Mouse (Mus musculus) liver, embryonic 13.5 days (tissue): ENCODE measurements around the gene Cds1. TPM values are rescaled to one million over a fixed set of nuclear protein-coding genes. Genes with fewer than 3 reads are reported as not detected.

Experiments used
- ATAC-seq: fragments of 200-750 bp; cut with Nextera tagmentation; 2 replicates; pipeline ENCODE4 v1.8.0; 2017; ENCODE audit warnings: low read depth, mild to moderate bottlenecking, moderate number of reproducible peaks, moderate library complexity
- DNase-seq: peaks from one replicate; pipeline ENCODE4 v3.0.0; 2022
- H3K27ac ChIP-seq: fragments of 300-500 bp; sonication (generic); 2 replicates; pipeline ENCODE4 v1.5.1; 2015; ENCODE audit warnings: moderate library complexity, mild to moderate bottlenecking, inconsistent platforms
- H3K27me3 ChIP-seq: fragments of 300-500 bp; sonication (generic); 2 replicates; pipeline ENCODE4 v1.6.1; 2015; ENCODE audit warnings: mild to moderate bottlenecking, inconsistent platforms
- H3K36me3 ChIP-seq: fragments of 300-500 bp; sonication (generic); 2 replicates; pipeline ENCODE4 v1.6.1; 2015; ENCODE audit warnings: mild to moderate bottlenecking, inconsistent platforms
- H3K4me1 ChIP-seq: fragments of 300-500 bp; sonication (generic); replicated peaks from 2 replicates; pipeline ENCODE4 v1.6.1; 2015; ENCODE audit warnings: inconsistent platforms
- H3K4me2 ChIP-seq: fragments of 300-500 bp; sonication (generic); 2 replicates; pipeline ENCODE4 v1.6.1; 2015; ENCODE audit warnings: inconsistent platforms, mild to moderate bottlenecking, moderate library complexity
- H3K4me3 ChIP-seq: fragments of 300-500 bp; sonication (generic); replicated peaks from 2 replicates; pipeline ENCODE4 v1.5.1; 2015; ENCODE audit warnings: mild to moderate bottlenecking, inconsistent platforms
- H3K9ac ChIP-seq: fragments of 300-500 bp; sonication (generic); 2 replicates; pipeline ENCODE4 v1.6.1; 2015; ENCODE audit warnings: mild to moderate bottlenecking, inconsistent platforms
- H3K9me3 ChIP-seq: fragments of 300-500 bp; sonication (generic); replicated peaks from 2 replicates; pipeline ENCODE4 v1.6.1; 2016; ENCODE audit warnings: inconsistent platforms
- WGBS: fragments of 180-500 bp; shearing (Covaris S2); methylation state at CpG from one replicate; pipeline ENCODE4 v1.1.7; 2015; ENCODE audit not compliant: insufficient replicate concordance; 5-methylcytosine and 5-hydroxymethylcytosine counted together
- polyA plus RNA-seq: library from polyadenylated mRNA; unstranded; fragments of >200 nt; fragmentation: Nextera tagmentation; extraction: Ambion mirVana; gene quantifications from 2 replicates; pipeline ENCODE4 v1.2.1, GENCODE M21; 2015

Gene Cds1
- 0.27 and 0.89 TPM in 2 replicates for polyA plus RNA-seq

DNA sequence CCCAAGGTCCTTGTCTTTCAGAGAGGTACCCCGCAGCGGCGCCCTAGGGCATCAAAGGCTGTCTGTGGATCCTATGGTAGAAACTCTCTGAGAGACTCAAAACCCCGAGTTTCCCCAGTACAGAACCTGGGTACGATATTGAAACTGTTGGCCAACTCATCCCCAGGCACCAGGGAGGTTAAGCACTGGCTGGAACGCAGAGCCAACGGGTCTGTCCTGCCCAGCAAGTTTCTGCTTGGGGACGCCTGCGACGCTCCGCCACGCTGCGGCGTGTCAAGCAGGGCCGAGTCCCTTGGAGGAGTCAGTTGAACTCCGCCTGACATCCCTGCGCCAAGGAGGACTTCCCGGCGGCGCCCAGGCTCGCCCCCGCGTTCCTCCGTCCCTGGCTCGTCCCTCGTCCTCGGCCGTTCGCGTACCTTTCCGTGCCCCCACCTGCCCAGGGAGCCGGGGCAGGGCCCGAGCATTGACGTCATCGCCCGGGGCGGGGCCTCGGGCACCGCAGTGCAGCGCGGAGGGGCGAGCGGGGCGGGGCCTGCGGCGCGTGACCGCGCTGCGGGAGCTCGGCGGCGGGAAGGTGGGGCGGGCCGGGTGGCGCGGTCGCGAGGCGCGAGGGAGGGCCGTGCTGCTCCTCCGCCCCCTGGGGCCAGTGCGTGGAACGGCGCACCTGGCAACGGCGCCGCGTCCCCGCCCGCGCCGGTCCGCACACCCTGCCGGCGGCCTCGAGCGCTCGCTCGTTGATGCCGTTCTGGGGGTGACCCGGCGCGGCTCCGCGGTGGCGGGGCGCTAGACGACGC, at the start of gene Cds1:
Gene Cds1 (plus strand): TSS at position 577 of the 794 bp plus-strand sequence.
- Histone ChIP-seq H3K27ac (no peak within 1 kb of the TSS), H3K4me1 (peaks cover 14% of the 10 kb centered on the region), H3K9ac (peak within 1 kb of the TSS; percentile 39; the same call in 1 of the 2 replicates), H3K4me3 (peak within 1 kb of the TSS; percentile 61), H3K36me3 (no peaks in the 10 kb centered on the region), H3K27me3 (peaks cover 90% of the 10 kb centered on the region), H3K4me2 (peak within 1 kb of the TSS; percentile 84), H3K9me3 (no peaks in the 10 kb centered on the region)
- ATAC-seq (peak; percentile 70), DNase-seq (peak; percentile 11)
- under 1% methylated on average over 90 of the region's 91 CpGs for WGBS

- Histone ChIP-seq H3K4me3 (no peak overlapping the region), H3K9me3 (no peaks in the 10 kb centered on the region), H3K4me1 (no peaks in the 10 kb centered on the region), H3K4me2 (no peak overlapping the region), H3K27ac (no peak overlapping the region), H3K36me3 (no peaks in the 10 kb centered on the region), H3K9ac (no peak overlapping the region), H3K27me3 (no peaks in the 10 kb centered on the region)
- DNase-seq (no peak), ATAC-seq (no peak)
- WGBS: 66% methylated on average over 9 of the region's 9 CpGs
These were observed 40.7 kb upstream of the Cds1 start for GRCm38 (mm10) chr5:101724216-101724615.

DNA sequence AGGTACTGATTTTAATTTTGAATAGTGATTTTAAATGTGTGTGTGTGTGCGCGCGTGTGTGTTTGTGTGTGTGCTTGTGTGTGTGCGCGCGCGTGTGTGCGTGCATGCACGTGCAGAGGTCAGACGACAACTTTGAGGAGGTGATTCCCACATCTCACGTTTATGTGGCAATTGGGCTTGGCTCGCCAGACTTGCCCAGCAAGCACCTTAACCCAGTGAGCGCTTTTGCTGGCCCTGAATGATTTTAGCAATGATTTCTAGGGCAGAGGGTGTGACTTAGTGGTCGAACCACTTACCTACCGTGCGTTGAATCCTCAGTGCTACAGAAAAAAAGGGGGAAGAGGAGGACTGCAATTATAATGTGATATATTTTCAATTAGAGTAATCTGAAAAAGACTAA, 40.2 kb upstream of the Cds1 start:
- DNase-seq (no peak), ATAC-seq (no peak)
- no peak overlapping the region for H3K4me3 ChIP-seq
- no peak overlapping the region for H3K27ac ChIP-seq
- H3K36me3 ChIP-seq: no peaks in the 10 kb centered on the region
- WGBS: 84% methylated on average over 16 of the region's 16 CpGs
- no peaks in the 10 kb centered on the region for H3K4me1 ChIP-seq
- H3K9me3 ChIP-seq: no peaks in the 10 kb centered on the region
- H3K4me2 ChIP-seq: no peak overlapping the region
- no peak overlapping the region for H3K9ac ChIP-seq
- H3K27me3 ChIP-seq: no peaks in the 10 kb centered on the region

DNA sequence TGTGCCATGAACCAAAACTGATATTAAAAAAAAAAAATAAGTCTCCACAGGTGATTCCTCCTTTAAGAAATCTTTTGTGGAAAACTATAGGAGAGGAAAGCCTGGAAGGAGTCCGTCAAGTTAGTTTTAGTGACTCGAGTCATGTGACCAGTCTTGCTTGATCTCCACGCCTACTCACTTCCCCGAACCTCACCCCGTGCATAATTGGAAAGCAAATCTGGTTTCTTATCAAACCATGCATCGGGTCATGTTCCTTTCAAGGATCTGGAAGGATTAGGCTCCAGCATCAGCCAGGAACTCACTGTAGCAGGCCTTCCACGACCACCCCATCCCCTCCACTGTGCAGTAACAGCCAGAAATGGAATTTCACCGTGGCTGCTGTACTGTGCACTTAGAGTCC, 39.2 kb upstream of the Cds1 start:
- WGBS: 63% methylated on average over 8 of the region's 8 CpGs

GRCm38 (mm10) chr5:101726371-101726770, 38.6 kb upstream of the Cds1 start:
- no peaks in the 10 kb centered on the region for H3K27me3 ChIP-seq
- H3K4me2 ChIP-seq: no peak overlapping the region
- 66% methylated on average over 6 of the region's 6 CpGs for WGBS
- DNase-seq (no peak), ATAC-seq (no peak)
- no peaks in the 10 kb centered on the region for H3K4me1 ChIP-seq
- H3K4me3 ChIP-seq: no peak overlapping the region
- no peak overlapping the region for H3K9ac ChIP-seq
- H3K27ac ChIP-seq: no peak overlapping the region
- H3K36me3 ChIP-seq: no peaks in the 10 kb centered on the region
- H3K9me3 ChIP-seq: no peaks in the 10 kb centered on the region

More for the DNA sequence above, 39.2 kb upstream of the Cds1 start:
- DNase-seq (no peak), ATAC-seq (no peak)
- Histone ChIP-seq H3K36me3 (no peaks in the 10 kb centered on the region), H3K4me3 (no peak overlapping the region), H3K4me1 (no peaks in the 10 kb centered on the region), H3K9ac (no peak overlapping the region), H3K27ac (no peak overlapping the region), H3K9me3 (no peaks in the 10 kb centered on the region), H3K27me3 (no peaks in the 10 kb centered on the region), H3K4me2 (no peak overlapping the region)

- no peaks in the 10 kb centered on the region for H3K36me3 ChIP-seq
- H3K9ac ChIP-seq: no peak overlapping the region
- no peak overlapping the region for H3K4me2 ChIP-seq
- DNase-seq (no peak), ATAC-seq (no peak)
- WGBS: 69% methylated on average over 8 of the region's 8 CpGs
- H3K27ac ChIP-seq: no peak overlapping the region
- no peaks in the 10 kb centered on the region for H3K9me3 ChIP-seq
- no peaks in the 10 kb centered on the region for H3K4me1 ChIP-seq
- no peaks in the 10 kb centered on the region for H3K27me3 ChIP-seq
- no peak overlapping the region for H3K4me3 ChIP-seq
These were observed 36.5 kb upstream of the Cds1 start for GRCm38 (mm10) chr5:101728304-101728905.

DNA sequence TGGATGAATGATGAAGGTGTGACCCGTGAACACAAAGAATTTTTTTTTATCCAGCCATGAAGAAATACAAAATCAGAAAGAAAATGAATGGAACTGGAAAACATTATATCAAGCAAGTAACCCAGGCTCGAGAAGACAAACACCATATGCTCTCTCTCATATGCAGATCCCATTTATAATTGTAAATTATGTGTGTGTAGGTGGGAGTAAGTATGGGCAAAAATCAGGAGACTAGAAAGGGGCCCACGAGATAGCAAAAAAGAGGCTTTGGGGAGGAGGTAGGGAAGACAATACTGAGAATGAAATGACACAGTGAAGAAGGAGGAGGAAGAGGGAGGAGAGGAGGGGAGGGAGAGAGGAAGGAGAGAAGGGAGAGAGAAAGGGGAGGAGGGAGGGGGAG, 27.6 kb upstream of the Cds1 start:
- ATAC-seq: no peak
- Histone ChIP-seq H3K9ac (no peak overlapping the region), H3K4me2 (no peak overlapping the region), H3K36me3 (no peaks in the 10 kb centered on the region), H3K4me3 (no peak overlapping the region), H3K27me3 (no peaks in the 10 kb centered on the region), H3K27ac (no peak overlapping the region), H3K4me1 (no peaks in the 10 kb centered on the region), H3K9me3 (no peaks in the 10 kb centered on the region)
- no peak for DNase-seq
- 50% methylated on average over 3 of the region's 3 CpGs for WGBS

DNA sequence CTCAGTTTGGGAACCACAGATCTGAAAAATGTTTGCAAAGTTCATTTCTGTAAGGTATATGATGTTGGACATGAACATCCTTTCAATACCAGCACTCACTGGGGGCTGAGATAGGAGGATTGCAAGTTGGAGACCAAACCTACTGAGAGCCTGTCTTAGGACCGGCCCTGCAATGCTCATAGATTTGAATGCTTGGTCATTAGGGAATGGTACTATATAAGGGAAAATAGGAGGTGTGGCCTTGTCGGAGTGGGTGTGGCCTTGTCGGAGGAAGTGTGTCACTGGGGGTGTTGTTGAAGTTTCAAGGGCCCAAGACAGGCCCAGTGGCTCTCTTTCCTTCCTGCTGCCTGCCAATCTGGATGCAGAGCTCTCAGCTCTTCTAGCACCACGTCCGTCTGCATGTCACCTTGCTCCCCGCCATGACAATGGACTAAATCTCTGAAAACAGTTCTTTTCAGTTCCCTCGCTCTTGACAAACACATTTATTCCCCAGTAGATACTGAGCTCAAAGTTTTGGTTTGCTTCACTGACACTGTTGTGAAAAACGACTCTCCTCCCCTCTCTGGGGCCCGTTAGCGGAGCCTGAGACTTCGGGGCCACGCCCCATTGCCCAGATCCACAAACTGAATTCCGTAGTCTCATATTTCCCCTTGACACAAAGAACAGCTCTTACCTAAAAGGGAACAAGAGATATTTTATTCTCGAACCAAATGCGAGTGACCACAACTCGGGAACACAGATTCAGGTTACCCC, 24.3 kb upstream of the Cds1 start:
- H3K4me2 ChIP-seq: no peak overlapping the region

DNA sequence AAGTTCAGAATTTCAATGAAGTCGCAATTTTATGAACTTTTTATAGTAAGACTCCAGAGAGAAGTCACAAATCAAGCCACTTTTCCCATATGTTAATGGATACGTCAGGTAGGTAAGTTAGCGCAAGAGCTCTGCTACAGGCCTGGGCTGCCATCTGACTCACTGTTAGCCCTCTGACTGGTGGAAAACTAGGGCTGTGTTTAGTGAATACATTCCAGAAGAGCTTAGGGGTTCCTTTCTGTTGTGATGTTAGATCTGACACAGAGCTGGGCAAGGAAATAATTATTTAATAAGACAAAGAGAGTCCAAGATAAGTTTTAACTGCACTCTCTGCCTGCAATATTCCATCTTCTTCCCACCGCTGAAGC, 23.7 kb upstream of the Cds1 start:
- Histone ChIP-seq H3K9ac (no peak overlapping the region), H3K9me3 (no peaks in the 10 kb centered on the region), H3K27ac (no peak overlapping the region), H3K4me3 (no peak overlapping the region), H3K27me3 (no peaks in the 10 kb centered on the region), H3K36me3 (no peaks in the 10 kb centered on the region), H3K4me2 (no peak overlapping the region), H3K4me1 (no peaks in the 10 kb centered on the region)
- WGBS: 80% methylated on average over 4 of the region's 4 CpGs
- DNase-seq (no peak), ATAC-seq (no peak)

More for the DNA sequence above, 24.3 kb upstream of the Cds1 start:
- 76% methylated on average over 16 of the region's 16 CpGs for WGBS
- Histone ChIP-seq H3K9me3 (no peaks in the 10 kb centered on the region), H3K36me3 (no peaks in the 10 kb centered on the region), H3K4me3 (no peak overlapping the region), H3K9ac (no peak overlapping the region), H3K27me3 (no peaks in the 10 kb centered on the region), H3K27ac (no peak overlapping the region), H3K4me1 (no peaks in the 10 kb centered on the region)
- ATAC-seq (no peak), DNase-seq (no peak)

DNA sequence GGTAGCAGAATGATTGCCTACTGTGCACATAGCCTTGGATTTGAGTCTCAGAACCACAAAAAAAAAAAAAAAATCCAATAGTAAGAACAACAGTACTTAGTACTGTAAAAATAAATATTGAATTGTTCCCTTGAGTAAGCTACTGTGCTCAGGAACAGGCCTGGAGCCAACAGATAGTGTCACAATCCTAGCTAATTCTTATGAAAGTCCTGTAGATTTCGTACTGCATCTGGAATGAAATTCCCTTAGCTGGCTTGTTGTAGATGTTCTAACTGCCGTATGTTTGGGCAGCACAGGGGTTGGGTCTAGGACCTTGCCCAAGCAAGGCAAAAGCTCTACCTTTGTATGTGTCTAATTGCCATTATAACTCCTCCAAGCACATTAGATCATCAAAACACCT, 22.9 kb upstream of the Cds1 start:
- DNase-seq (no peak), ATAC-seq (no peak)
- Histone ChIP-seq H3K4me3 (no peak overlapping the region), H3K9me3 (no peaks in the 10 kb centered on the region), H3K27ac (no peak overlapping the region), H3K9ac (no peak overlapping the region), H3K4me1 (no peaks in the 10 kb centered on the region), H3K27me3 (no peaks in the 10 kb centered on the region), H3K4me2 (no peak overlapping the region), H3K36me3 (no peaks in the 10 kb centered on the region)
- WGBS: 71% methylated on average over 2 of the region's 2 CpGs

DNA sequence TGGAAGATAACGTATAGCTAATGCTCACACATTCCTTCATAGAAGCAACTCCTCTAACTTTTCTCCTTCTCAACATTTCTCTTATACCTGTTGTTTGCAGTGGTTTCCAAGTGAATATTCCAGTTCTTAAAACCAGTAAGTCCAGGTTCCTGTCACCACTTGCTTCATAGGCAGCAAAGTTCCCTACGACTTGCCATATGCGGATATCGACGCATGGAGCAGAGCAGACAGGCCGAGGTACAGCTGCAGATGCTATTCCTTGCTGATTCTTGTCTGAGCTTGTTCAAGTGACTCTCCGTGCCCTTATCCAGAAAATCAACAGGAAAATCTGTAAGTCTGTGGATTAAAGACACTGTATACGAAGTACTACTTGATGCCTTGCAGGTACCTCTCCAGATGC, 22.5 kb upstream of the Cds1 start:
- no peak for DNase-seq
- no peaks in the 10 kb centered on the region for H3K27me3 ChIP-seq
- H3K4me2 ChIP-seq: no peak overlapping the region
- H3K27ac ChIP-seq: no peak overlapping the region
- no peak overlapping the region for H3K9ac ChIP-seq
- no peaks in the 10 kb centered on the region for H3K36me3 ChIP-seq
- no peaks in the 10 kb centered on the region for H3K9me3 ChIP-seq
- no peak for ATAC-seq
- H3K4me3 ChIP-seq: no peak overlapping the region
- 80% methylated on average over 8 of the region's 8 CpGs for WGBS
- H3K4me1 ChIP-seq: no peaks in the 10 kb centered on the region
